12 mouse cellular contexts compared by ENCODE assay signal in genomic region chr14:25126544-25126943, GRCm38 (mm10).
A peak's percentile ranks its signal among the peaks of the same experiment; 100 is the strongest.
DNase-seq lines count a peak whose midpoint lies in the region; ATAC-seq lines count a peak whose summit lies in the region.
"Had no signal": no experiment of that assay in that cellular context is flagged by ENCODE, and none has a peak within 500 bp of the region (broad histone marks: within the 10 kb centered on the region; RNA-seq: fewer than 3 reads in every experiment).

No protein-coding gene starts in this region.

- H3K4me2 ChIP-seq in heart, embryonic 11.5 days: no peak overlapping the region
- no peak overlapping the region for H3K4me2 ChIP-seq in limb, embryonic 15.5 days

- H3K4me1 ChIP-seq in heart, embryonic 11.5 days (ENCODE audit: control insufficient read depth, insufficient read depth, low read length): no peaks in the 10 kb centered on the region
- H3K4me1 ChIP-seq in limb, embryonic 15.5 days: peaks cover 44% of the 10 kb centered on the region

- ATAC-seq in heart, embryonic 11.5 days (replicated peaks; ENCODE audit: insufficient number of reproducible peaks, low FRiP score, low TSS enrichment): no peak
- ATAC-seq in limb, embryonic 15.5 days (ENCODE audit: insufficient number of reproducible peaks, low FRiP score, low TSS enrichment, low read depth): no peak

- no peaks in the 10 kb centered on the region for H3K36me3 ChIP-seq in heart, embryonic 11.5 days (ENCODE audit: control insufficient read depth, insufficient read depth, low read length)
- H3K36me3 ChIP-seq in limb, embryonic 15.5 days: no peaks in the 10 kb centered on the region

- 50% methylated on average over 7 of the region's 7 CpGs for WGBS in heart, embryonic 11.5 days (ENCODE audit: insufficient replicate concordance)
- WGBS in limb, embryonic 15.5 days: 29% methylated on average over 7 of the region's 7 CpGs

- no peak overlapping the region for H3K27ac ChIP-seq in heart, embryonic 11.5 days (ENCODE audit: low read depth, low read length)
- H3K27ac ChIP-seq in limb, embryonic 15.5 days: peak overlapping the region; percentile 67

- no peaks in the 10 kb centered on the region for H3K9me3 ChIP-seq in heart, embryonic 11.5 days (replicated peaks; ENCODE audit: control insufficient read depth, low read length)
- no peaks in the 10 kb centered on the region for H3K9me3 ChIP-seq in limb, embryonic 15.5 days

- H3K9ac ChIP-seq in heart, embryonic 11.5 days (ENCODE audit: low read depth, low read length): 0 out of 2 replicates have a peak overlapping the region, but pooled peaks have one; percentile 3
- H3K9ac ChIP-seq in limb, embryonic 15.5 days: no peak overlapping the region

- DNase-seq in heart, postnatal 4 days: no peak
- DNase-seq in forelimb bud, embryonic 11.5 days (ENCODE audit: low read depth, low spot score): peak; percentile 67
- DNase-seq in retina, postnatal 1 day: peak; percentile 35
- no peak for DNase-seq in lung, postnatal 36 days
- no peak for DNase-seq in right cerebral cortex, adult 18-20 months
- no peak for DNase-seq in right cerebral cortex, adult 2 months (ENCODE audit: low spot score in 2 of 2)
- DNase-seq: gastrocnemius, postnatal 14 days; heart, postnatal 14 days; lung, adult 2 months; right cerebral cortex, postnatal 25 days had no signal

- H3K4me3 ChIP-seq in heart, embryonic 11.5 days (ENCODE audit: low read depth, low read length): no peak overlapping the region
- no peak overlapping the region for H3K4me3 ChIP-seq in limb, embryonic 15.5 days

- no peaks in the 10 kb centered on the region for H3K27me3 ChIP-seq in heart, embryonic 11.5 days (ENCODE audit: control insufficient read depth, insufficient read depth, low read length)
- H3K27me3 ChIP-seq in limb, embryonic 15.5 days: no peaks in the 10 kb centered on the region

Comparison
In these comparisons a context has a peak if more than half of its experiments do, and no peak if none do; other contexts are left out.
1. DNase-seq: peak in forelimb bud, embryonic 11.5 days (single experiment) and retina, postnatal 1 day (single experiment); none in heart, postnatal 4 days (single experiment), lung, postnatal 36 days (single experiment), right cerebral cortex, adult 18-20 months (single experiment) and right cerebral cortex, adult 2 months (0 of 2).